Mouse (Mus musculus): Measurements from ENCODE around the gene Fhit.
"Not testable (repeated sequence)": the region's sequence is repeated elsewhere in the genome, so short reads cannot be mapped to it uniquely, and the experiment has no call there.

Gene Fhit

GRCm38 (mm10) chr14:10933667-10934066 is 228.2 kb downstream of the Fhit start:
- DNase-seq (ENCODE audit: extremely low spot score, low read depth, low spot score): no peak

- no peak for DNase-seq (ENCODE audit: extremely low spot score, low read depth, low spot score)
These were observed 243.7 kb downstream of the Fhit start for GRCm38 (mm10) chr14:10917893-10918803.

- no peak for DNase-seq (ENCODE audit: extremely low spot score, low read depth, low spot score)
These were observed 253.8 kb downstream of the Fhit start for GRCm38 (mm10) chr14:10908011-10908410.

GRCm38 (mm10) chr14:10882759-10883158 is 279.1 kb downstream of the Fhit start:
- no peak for DNase-seq (ENCODE audit: extremely low spot score, low read depth, low spot score)

GRCm38 (mm10) chr14:10880749-10881148 is 281.1 kb downstream of the Fhit start:
- DNase-seq (ENCODE audit: extremely low spot score, low read depth, low spot score): no peak

- DNase-seq (ENCODE audit: extremely low spot score, low read depth, low spot score): peak; percentile 5
These were observed 287.1 kb downstream of the Fhit start for GRCm38 (mm10) chr14:10874595-10875372.

- DNase-seq (ENCODE audit: extremely low spot score, low read depth, low spot score): no peak
These were observed 304.2 kb downstream of the Fhit start for GRCm38 (mm10) chr14:10857606-10858005.

GRCm38 (mm10) chr14:10851936-10852335 is 309.9 kb downstream of the Fhit start:
- no peak for DNase-seq (ENCODE audit: extremely low spot score, low read depth, low spot score)

GRCm38 (mm10) chr14:10836001-10836400 is 325.8 kb downstream of the Fhit start:
- DNase-seq (ENCODE audit: extremely low spot score, low read depth, low spot score): no peak

GRCm38 (mm10) chr14:10824819-10825218 is 337.0 kb downstream of the Fhit start:
- no peak for DNase-seq (ENCODE audit: extremely low spot score, low read depth, low spot score)

- no peak for DNase-seq (ENCODE audit: extremely low spot score, low read depth, low spot score)
These were observed 348.3 kb downstream of the Fhit start for GRCm38 (mm10) chr14:10813551-10813950.

- no peak for DNase-seq (ENCODE audit: extremely low spot score, low read depth, low spot score)
These were observed 363.2 kb downstream of the Fhit start for GRCm38 (mm10) chr14:10798489-10799180.

GRCm38 (mm10) chr14:10797595-10797994 is 364.2 kb downstream of the Fhit start:
- DNase-seq (ENCODE audit: extremely low spot score, low read depth, low spot score): no peak

GRCm38 (mm10) chr14:10795498-10796075 is 366.2 kb downstream of the Fhit start:
- no peak for DNase-seq (ENCODE audit: extremely low spot score, low read depth, low spot score)

- no peak for DNase-seq (ENCODE audit: extremely low spot score, low read depth, low spot score)
These were observed 377.9 kb downstream of the Fhit start for GRCm38 (mm10) chr14:10783929-10784328.

GRCm38 (mm10) chr14:10778721-10779120 is 383.1 kb downstream of the Fhit start:
- no peak for DNase-seq (ENCODE audit: extremely low spot score, low read depth, low spot score)

- DNase-seq (ENCODE audit: extremely low spot score, low read depth, low spot score): not testable (repeated sequence)
These were observed 407.0 kb downstream of the Fhit start for GRCm38 (mm10) chr14:10754883-10755282.

GRCm38 (mm10) chr14:10738076-10738475 is 423.8 kb downstream of the Fhit start:
- DNase-seq (ENCODE audit: extremely low spot score, low read depth, low spot score): no peak

- no peak for DNase-seq (ENCODE audit: extremely low spot score, low read depth, low spot score)
These were observed 439.3 kb downstream of the Fhit start for GRCm38 (mm10) chr14:10722525-10722924.

GRCm38 (mm10) chr14:10712916-10713315 is 448.9 kb downstream of the Fhit start:
- DNase-seq (ENCODE audit: extremely low spot score, low read depth, low spot score): no peak

GRCm38 (mm10) chr14:10712522-10712881 is 449.3 kb downstream of the Fhit start:
- no peak for DNase-seq (ENCODE audit: extremely low spot score, low read depth, low spot score)

Data from hindlimb bud, embryonic 11.5 days (tissue).